Mouse (Mus musculus) ovary, adult 18-20 months (tissue): ENCODE measurements around the gene Srgap2.
"Not testable (repeated sequence)": the region's sequence is repeated elsewhere in the genome, so short reads cannot be mapped to it uniquely, and the experiment has no call there.

Experiments
- DNase-seq: peaks from one replicate; pipeline ENCODE4 v3.0.0; 2022; ENCODE audit warnings: low spot score, mixed read lengths

The Srgap2 gene

GRCm38 (mm10) chr1:131527281-131528080 is at the start of gene Srgap2, which contains the start of gene Fam72a:
Gene Srgap2, minus strand, starts transcription at chr1:131527352.
Gene Fam72a, plus strand, starts transcription at chr1:131527903.
- DNase-seq: peak; percentile 98

- no peak for DNase-seq
Measured at GRCm38 (mm10) chr1:131573721-131574120, 46.6 kb upstream of the Srgap2 start.

GRCm38 (mm10) chr1:131570391-131570790 is 43.2 kb upstream of the Srgap2 start:
- no peak for DNase-seq

- no peak for DNase-seq
Measured at GRCm38 (mm10) chr1:131569721-131570120, 42.6 kb upstream of the Srgap2 start.

GRCm38 (mm10) chr1:131566056-131566455 is 38.9 kb upstream of the Srgap2 start:
- DNase-seq: not testable (repeated sequence)

- no peak for DNase-seq
Measured at GRCm38 (mm10) chr1:131562081-131562480, 34.9 kb upstream of the Srgap2 start.

- no peak for DNase-seq
Measured at GRCm38 (mm10) chr1:131560500-131560899, 33.3 kb upstream of the Srgap2 start.

- DNase-seq: peak; percentile 55
Measured at GRCm38 (mm10) chr1:131555042-131555812, 28.1 kb upstream of the Srgap2 start.

- DNase-seq: no peak
Measured at GRCm38 (mm10) chr1:131553428-131553827, 26.3 kb upstream of the Srgap2 start.

GRCm38 (mm10) chr1:131551956-131552355 is 24.8 kb upstream of the Srgap2 start:
- no peak for DNase-seq

- no peak for DNase-seq
Measured at GRCm38 (mm10) chr1:131548494-131549365, 21.6 kb upstream of the Srgap2 start.

GRCm38 (mm10) chr1:131546798-131547690 is 19.9 kb upstream of the Srgap2 start:
- DNase-seq: no peak

GRCm38 (mm10) chr1:131543886-131544565 is 16.9 kb upstream of the Srgap2 start:
- DNase-seq: no peak

GRCm38 (mm10) chr1:131541903-131542302 is 14.8 kb upstream of the Srgap2 start:
- DNase-seq: no peak

- no peak for DNase-seq
Measured at GRCm38 (mm10) chr1:131541431-131541830, 14.3 kb upstream of the Srgap2 start.

GRCm38 (mm10) chr1:131540795-131541194 is 13.6 kb upstream of the Srgap2 start:
- no peak for DNase-seq

- no peak for DNase-seq
Measured at GRCm38 (mm10) chr1:131539771-131540170, 12.6 kb upstream of the Srgap2 start.

GRCm38 (mm10) chr1:131528561-131529166 is 1.5 kb upstream of the Srgap2 start:
- peak; percentile 20 for DNase-seq

GRCm38 (mm10) chr1:131528081-131528507 is 942 bp upstream of the Srgap2 start:
- DNase-seq: peak; percentile 70
